Mouse (Mus musculus) kidney, embryonic 15.5 days (tissue): ENCODE results near the gene Mmp12. TPM values are rescaled to one million over a fixed set of nuclear protein-coding genes. Genes with fewer than 3 reads are reported as not detected.
A peak's percentile ranks its signal among the peaks of the same experiment; 100 is the strongest.
"Not testable (repeated sequence)": the region's sequence is repeated elsewhere in the genome, so short reads cannot be mapped to it uniquely, and the experiment has no call there.

Experiments used
- ATAC-seq: fragments of 200-750 bp; cut with Nextera tagmentation; replicated peaks from 2 replicates; pipeline ENCODE4 v1.8.0; 2017; ENCODE audit warnings: moderate TSS enrichment; ENCODE audit not compliant: low FRiP score
- H3K27ac ChIP-seq: fragments of 300-500 bp; sonication (generic); 2 replicates; pipeline ENCODE4 v1.5.1; 2015; ENCODE audit warnings: mild to moderate bottlenecking, inconsistent platforms
- H3K27me3 ChIP-seq: fragments of 300-500 bp; sonication (generic); 2 replicates; pipeline ENCODE4 v1.6.1; 2015; ENCODE audit warnings: inconsistent platforms
- H3K36me3 ChIP-seq: fragments of 300-500 bp; sonication (generic); 2 replicates; pipeline ENCODE4 v1.6.1; 2015; ENCODE audit warnings: inconsistent platforms
- H3K4me1 ChIP-seq: fragments of 300-500 bp; sonication (generic); 2 replicates; pipeline ENCODE4 v1.6.1; 2015; ENCODE audit warnings: inconsistent platforms
- H3K4me2 ChIP-seq: fragments of 300-500 bp; sonication (generic); 2 replicates; pipeline ENCODE4 v1.6.1; 2015; ENCODE audit warnings: moderate library complexity, mild to moderate bottlenecking, inconsistent platforms
- H3K4me3 ChIP-seq: fragments of 300-500 bp; sonication (generic); replicated peaks from 2 replicates; pipeline ENCODE4 v1.5.1; 2015; ENCODE audit warnings: mild to moderate bottlenecking, inconsistent platforms
- H3K9ac ChIP-seq: fragments of 300-500 bp; sonication (generic); 2 replicates; pipeline ENCODE4 v1.6.1; 2015; ENCODE audit warnings: mild to moderate bottlenecking, inconsistent platforms
- H3K9me3 ChIP-seq: fragments of 300-500 bp; sonication (generic); replicated peaks from 2 replicates; pipeline ENCODE4 v1.6.1; 2016; ENCODE audit warnings: inconsistent platforms
- WGBS: fragments of 180-500 bp; shearing (Covaris S2); methylation state at CpG from one replicate; pipeline ENCODE4 v1.1.7; 2015; ENCODE audit warnings: mixed read lengths; 5-methylcytosine and 5-hydroxymethylcytosine counted together
- polyA plus RNA-seq: library from polyadenylated mRNA; unstranded; fragments of >200 nt; fragmentation: Nextera tagmentation; extraction: Ambion mirVana; gene quantifications from 2 replicates; pipeline ENCODE4 v1.2.1, GENCODE M21; 2015

Gene Mmp12
- polyA plus RNA-seq = not detected in 2 replicates

DNA sequence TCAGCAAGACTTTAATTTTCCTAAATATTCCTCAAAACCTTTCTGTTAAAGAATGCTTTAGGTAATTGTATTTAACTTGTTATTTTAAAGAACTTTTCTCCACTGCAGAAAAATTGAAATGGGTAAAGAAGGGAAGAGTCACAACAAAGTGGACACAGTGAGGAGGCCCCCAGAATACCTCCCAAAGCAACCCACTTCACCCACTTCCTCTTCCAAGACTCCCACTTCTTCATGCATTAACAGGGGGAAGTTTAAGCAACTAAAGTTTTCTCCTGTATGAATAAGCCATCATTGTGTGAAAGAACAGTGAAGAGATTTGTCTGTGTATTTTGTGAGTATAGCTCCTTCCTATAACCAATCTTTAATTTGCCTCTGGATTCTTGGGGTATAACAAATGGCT, at the start of gene Mmp12:
Gene Mmp12, plus strand, starts transcription at position 275 of the 400 bp plus-strand sequence.
- H3K27me3 ChIP-seq = no peaks in the 10 kb centered on the region

DNA sequence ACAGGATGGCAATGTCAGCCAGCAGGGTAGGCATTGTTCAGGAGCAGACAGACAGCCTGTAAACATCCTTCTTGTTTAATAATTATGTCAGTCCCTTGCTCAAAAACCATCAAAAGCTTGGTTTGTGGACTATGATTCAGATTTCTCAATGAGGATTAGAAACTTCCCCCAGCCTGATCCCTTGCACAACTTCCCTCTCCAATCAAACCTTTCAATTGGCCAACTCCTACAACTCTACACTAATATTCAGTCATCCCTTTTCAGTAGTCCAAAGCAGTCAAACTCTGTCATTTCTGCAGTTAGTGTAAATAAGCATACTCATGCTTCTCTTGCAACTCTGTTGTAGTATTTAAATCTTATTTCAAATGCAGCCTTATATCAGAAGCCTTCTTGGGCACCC, 12.3 kb upstream of the Mmp12 start:
- ATAC-seq = no peak
- Histone ChIP-seq H3K4me2 (no peak overlapping the region), H3K9ac (no peak overlapping the region), H3K9me3 (no peaks in the 10 kb centered on the region), H3K27me3 (no peaks in the 10 kb centered on the region), H3K27ac (no peak overlapping the region), H3K4me1 (no peaks in the 10 kb centered on the region), H3K4me3 (no peak overlapping the region), H3K36me3 (no peaks in the 10 kb centered on the region)

More for the DNA sequence above, at the start of gene Mmp12:
- ATAC-seq = no peak
- Histone ChIP-seq H3K9me3 (no peaks in the 10 kb centered on the region), H3K4me1 (no peaks in the 10 kb centered on the region), H3K4me2 (no peak within 1 kb of the TSS), H3K27ac (no peak within 1 kb of the TSS), H3K9ac (no peak within 1 kb of the TSS), H3K4me3 (no peak within 1 kb of the TSS), H3K36me3 (no peaks in the 10 kb centered on the region)

DNA sequence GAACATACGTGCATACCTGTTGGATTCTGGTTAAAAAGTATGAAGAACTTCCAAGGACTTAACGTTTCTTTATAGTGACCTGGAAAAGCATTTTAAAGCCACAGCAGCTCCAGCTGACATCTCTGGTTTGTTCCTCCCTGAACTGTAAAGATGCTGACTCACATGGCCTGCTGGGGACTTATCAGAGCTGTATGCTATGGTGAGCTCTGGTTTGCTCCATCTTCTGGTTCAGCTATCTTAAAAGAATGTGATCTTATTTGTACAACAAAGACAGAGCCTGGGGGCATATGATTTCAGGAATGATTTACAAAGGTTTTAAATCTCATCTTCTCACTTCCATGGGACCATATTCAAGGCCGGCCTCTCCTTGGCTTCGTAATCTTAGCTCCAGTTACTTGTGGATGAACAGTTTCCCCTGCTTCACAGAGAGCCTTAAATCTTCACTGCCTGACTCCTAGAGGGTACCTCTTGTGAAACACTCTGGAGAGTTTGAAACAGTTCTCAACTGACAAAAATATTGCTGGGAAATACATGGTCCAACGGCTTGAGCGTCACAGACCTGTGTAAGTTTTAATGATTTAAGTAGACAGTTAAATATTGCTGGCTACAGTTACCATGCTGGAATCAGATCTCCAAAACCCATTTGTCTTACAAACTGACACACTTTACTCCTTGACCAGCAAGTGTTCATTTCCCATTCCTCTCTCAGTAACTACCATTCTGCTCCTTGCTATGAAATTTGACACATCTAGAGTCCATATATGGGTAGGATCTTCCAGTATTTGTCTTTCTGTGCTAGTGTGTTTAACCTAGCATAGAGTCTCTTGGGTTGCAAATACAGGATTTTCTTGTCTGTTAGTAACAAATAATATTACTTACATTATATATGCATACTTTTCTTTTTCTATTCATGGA, 8.2 kb upstream of the Mmp12 start:
- no peak overlapping the region for H3K27ac ChIP-seq
- no peaks in the 10 kb centered on the region for H3K36me3 ChIP-seq
- no peaks in the 10 kb centered on the region for H3K4me1 ChIP-seq
- H3K9ac ChIP-seq = no peak overlapping the region
- no peak overlapping the region for H3K4me2 ChIP-seq
- WGBS = 36% methylated on average over 5 of the region's 6 CpGs
- H3K4me3 ChIP-seq = no peak overlapping the region
- ATAC-seq = peak; percentile 88
- no peaks in the 10 kb centered on the region for H3K9me3 ChIP-seq
- no peaks in the 10 kb centered on the region for H3K27me3 ChIP-seq

DNA sequence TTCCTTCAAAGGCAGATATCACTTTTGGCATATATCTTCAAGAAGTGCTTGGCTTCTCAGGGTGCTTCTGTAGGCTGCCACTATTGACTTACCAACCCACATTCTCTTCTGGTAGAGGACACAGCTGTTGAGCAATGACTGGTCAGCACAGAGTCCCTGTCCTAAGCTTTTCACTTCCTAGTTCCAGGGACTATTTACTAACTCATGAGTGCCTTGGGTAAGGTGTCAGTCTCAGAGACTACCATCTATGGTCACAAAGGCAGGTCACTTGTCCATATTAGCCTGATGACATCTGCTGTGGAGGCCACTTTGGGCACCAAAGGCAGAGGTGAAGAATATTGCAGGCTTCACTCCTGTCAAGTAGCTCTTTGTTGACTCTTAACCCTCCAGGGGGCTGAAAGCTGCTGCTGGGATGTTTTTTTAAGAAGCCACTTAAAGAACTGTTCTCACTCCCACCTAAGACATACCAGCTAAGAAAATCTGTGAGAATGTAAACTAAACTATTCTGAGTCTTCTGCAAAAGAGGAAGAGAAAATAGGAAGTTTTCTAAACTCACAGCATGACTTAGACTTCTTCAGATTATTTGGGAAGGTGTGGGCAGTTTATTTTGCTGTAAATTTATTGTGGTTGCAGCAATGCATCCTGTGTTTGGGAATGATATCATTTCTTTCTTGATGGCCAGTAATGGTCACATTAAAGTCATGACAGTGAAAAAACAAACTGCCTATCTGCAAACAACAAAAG, 7.3 kb upstream of the Mmp12 start:
- Histone ChIP-seq H3K4me2 (no peak overlapping the region), H3K27ac (no peak overlapping the region; the same call in 1 of the 2 replicates), H3K4me3 (no peak overlapping the region), H3K27me3 (no peaks in the 10 kb centered on the region), H3K36me3 (no peaks in the 10 kb centered on the region), H3K9me3 (no peaks in the 10 kb centered on the region), H3K9ac (no peak overlapping the region), H3K4me1 (no peaks in the 10 kb centered on the region)
- ATAC-seq = peak; percentile 27; the same call in 1 of the 2 replicates

DNA sequence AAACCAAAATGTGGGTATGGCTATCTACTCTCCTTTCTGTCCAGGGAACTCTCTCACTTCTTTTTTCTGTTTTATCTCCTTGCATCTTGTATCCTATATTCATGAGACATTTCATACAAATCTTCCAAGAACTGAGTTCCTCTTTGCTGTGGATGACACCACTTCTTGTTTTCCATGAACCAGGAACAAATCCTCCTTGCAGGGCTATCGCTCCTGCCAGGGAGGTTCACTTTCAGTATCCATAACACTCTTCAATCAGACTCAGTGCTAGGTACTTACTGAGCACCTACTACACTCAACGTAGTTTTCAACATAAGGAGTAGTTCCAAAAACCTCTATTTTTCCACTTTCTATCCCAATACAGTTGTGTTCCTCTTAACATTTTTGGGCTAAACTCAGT, 1.3 kb downstream of the Mmp12 start:
- 86% methylated on average over 2 of the region's 2 CpGs for WGBS
- H3K4me2 ChIP-seq = no peak overlapping the region
- H3K27me3 ChIP-seq = no peaks in the 10 kb centered on the region
- H3K36me3 ChIP-seq = no peaks in the 10 kb centered on the region
- H3K9me3 ChIP-seq = no peaks in the 10 kb centered on the region
- H3K4me3 ChIP-seq = no peak overlapping the region
- H3K27ac ChIP-seq = no peak overlapping the region
- H3K9ac ChIP-seq = no peak overlapping the region
- H3K4me1 ChIP-seq = no peaks in the 10 kb centered on the region
- ATAC-seq = no peak

DNA sequence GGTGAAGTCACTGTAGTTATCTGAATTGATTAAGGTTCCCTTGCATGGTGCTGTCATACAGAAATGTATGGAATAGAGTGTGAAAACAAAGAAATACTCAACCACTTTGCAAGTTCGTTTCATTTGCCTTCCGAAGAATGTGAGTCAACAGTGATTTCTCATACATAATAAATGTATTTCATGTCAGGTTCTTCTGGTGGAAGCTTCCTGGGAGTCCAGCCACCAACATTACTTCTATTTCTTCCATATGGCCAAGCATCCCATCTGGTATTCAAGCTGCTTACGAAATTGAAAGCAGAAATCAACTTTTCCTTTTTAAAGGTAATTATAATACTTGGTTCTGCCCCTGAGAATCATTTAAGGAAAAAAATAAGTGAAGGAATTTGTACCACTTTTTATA, 10.4 kb downstream of the Mmp12 start:
- H3K36me3 ChIP-seq = no peaks in the 10 kb centered on the region
- no peaks in the 10 kb centered on the region for H3K9me3 ChIP-seq
- H3K27ac ChIP-seq = no peak overlapping the region
- H3K4me3 ChIP-seq = no peak overlapping the region
- no peak for ATAC-seq
- no peaks in the 10 kb centered on the region for H3K4me1 ChIP-seq
- no peaks in the 10 kb centered on the region for H3K27me3 ChIP-seq
- no peak overlapping the region for H3K9ac ChIP-seq
- WGBS = 84% methylated on average over 3 of the region's 3 CpGs
- no peak overlapping the region for H3K4me2 ChIP-seq

DNA sequence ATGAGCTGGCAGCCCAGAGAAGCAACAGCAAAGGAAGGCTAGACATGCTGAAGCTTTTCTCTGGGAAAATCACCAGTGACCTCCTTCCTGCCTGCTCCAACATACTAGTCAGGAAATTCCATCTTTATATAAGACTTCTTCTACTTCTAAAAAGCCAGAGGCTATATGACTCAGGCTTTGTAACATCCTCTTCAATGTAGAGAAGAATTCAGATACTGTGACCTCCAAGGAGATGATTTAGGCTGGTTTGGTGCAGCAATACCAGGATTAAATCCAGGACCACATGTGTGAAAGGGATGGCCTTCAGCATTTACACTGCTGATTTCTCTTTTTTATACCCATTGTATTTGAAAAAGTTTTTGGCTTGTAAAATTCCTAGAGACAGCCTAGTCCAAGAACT, 43.8 kb downstream of the Mmp12 start, which contains the start of gene Mmp1b:
Gene Mmp1b, minus strand, starts transcription at position 101 of the 400 bp plus-strand sequence.
- Histone ChIP-seq H3K36me3 (no peaks in the 10 kb centered on the region), H3K27ac (no peak within 1 kb of the TSS), H3K27me3 (no peaks in the 10 kb centered on the region), H3K4me1 (no peaks in the 10 kb centered on the region), H3K9me3 (no peaks in the 10 kb centered on the region), H3K9ac (no peak within 1 kb of the TSS), H3K4me3 (no peak within 1 kb of the TSS), H3K4me2 (no peak within 1 kb of the TSS)
- no peak for ATAC-seq

DNA sequence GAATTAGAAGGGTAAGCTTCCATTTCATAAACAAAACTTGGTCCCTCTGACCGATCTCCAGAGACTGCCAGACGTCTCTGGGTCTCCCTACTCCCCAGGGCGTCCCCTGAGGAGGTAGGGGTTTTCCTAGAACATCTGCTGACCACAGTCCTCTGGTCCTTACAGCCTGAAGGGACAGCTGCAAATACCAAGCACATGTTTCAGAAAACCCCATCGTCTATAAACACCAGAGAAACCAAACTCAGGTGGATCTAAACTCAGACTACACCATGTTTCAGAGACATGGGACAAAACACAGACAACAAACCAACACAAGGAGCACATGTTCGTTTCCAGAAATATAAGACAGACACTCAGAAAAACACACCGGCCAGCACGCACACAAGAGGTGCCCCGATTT, 52.4 kb downstream of the Mmp12 start:
- H3K4me2 ChIP-seq, H3K27ac ChIP-seq, H3K27me3 ChIP-seq, ATAC-seq, H3K36me3 ChIP-seq, H3K9me3 ChIP-seq, H3K9ac ChIP-seq, H3K4me3 ChIP-seq, H3K4me1 ChIP-seq: not testable (repeated sequence)
- WGBS = 87% methylated on average over 8 of the region's 8 CpGs

Other genes starting within 250 kb of the Mmp12 start
- 22.0 and 23.2 TPM in 2 replicates for gene Dync2h1, start 159.9 kb upstream of the Mmp12 start, polyA plus RNA-seq
- gene Dcun1d5, start 159.9 kb upstream of the Mmp12 start, polyA plus RNA-seq = 126 and 132 TPM in 2 replicates
- 0.18 and 56.0 TPM in 2 replicates for gene Mmp13, start 71.9 kb upstream of the Mmp12 start, polyA plus RNA-seq
- not detected in 2 replicates for gene Mmp1b, start 43.7 kb downstream of the Mmp12 start, polyA plus RNA-seq
- not detected in 2 replicates for gene Mmp3, start 101.4 kb downstream of the Mmp12 start, polyA plus RNA-seq
- not detected in 2 replicates for gene Mmp10, start 158.0 kb downstream of the Mmp12 start, polyA plus RNA-seq
- 0.65 and 0.87 TPM in 2 replicates for gene Mmp8, start 214.1 kb downstream of the Mmp12 start, polyA plus RNA-seq
- gene Mmp27, start 227.0 kb downstream of the Mmp12 start, polyA plus RNA-seq = not detected in 2 replicates